Mouse (Mus musculus) c-Kit-positive CD71-negative TER-119-negative erythroid progenitor cells, embryonic 14.5 days (primary cell): ENCODE measurements around the gene Slc6a19.
"Not testable (repeated sequence)": the region's sequence is repeated elsewhere in the genome, so short reads cannot be mapped to it uniquely, and the experiment has no call there.

Source experiments
- DNase-seq: peaks from one replicate; pipeline ENCODE4 v3.0.0-alpha.2; 2013; ENCODE audit warnings: low read depth

The Slc6a19 gene

GRCm38 (mm10) chr13:73704694-73705325 lies at the start of gene Slc6a19:
TSS of gene Slc6a19 (minus strand) at chr13:73704865.
- no peak for DNase-seq

- DNase-seq = no peak
Observed at GRCm38 (mm10) chr13:73751284-73751683, 46.6 kb upstream of the Slc6a19 start.

- no peak for DNase-seq
Observed at GRCm38 (mm10) chr13:73750435-73750834, 45.8 kb upstream of the Slc6a19 start.

- DNase-seq = no peak
Observed at GRCm38 (mm10) chr13:73748663-73749440, 44.2 kb upstream of the Slc6a19 start.

GRCm38 (mm10) chr13:73743662-73744061 lies 39.0 kb upstream of the Slc6a19 start:
- no peak for DNase-seq

GRCm38 (mm10) chr13:73742944-73743343 lies 38.3 kb upstream of the Slc6a19 start:
- no peak for DNase-seq

GRCm38 (mm10) chr13:73740399-73740944 lies 35.8 kb upstream of the Slc6a19 start:
- DNase-seq = not testable (repeated sequence)

GRCm38 (mm10) chr13:73736943-73737342 lies 32.3 kb upstream of the Slc6a19 start:
- no peak for DNase-seq

- DNase-seq = no peak
Observed at GRCm38 (mm10) chr13:73735928-73736327, 31.3 kb upstream of the Slc6a19 start.

- no peak for DNase-seq
Observed at GRCm38 (mm10) chr13:73735270-73735669, 30.6 kb upstream of the Slc6a19 start.

- no peak for DNase-seq
Observed at GRCm38 (mm10) chr13:73734379-73734778, 29.7 kb upstream of the Slc6a19 start.

- no peak for DNase-seq
Observed at GRCm38 (mm10) chr13:73732742-73733700, 28.4 kb upstream of the Slc6a19 start, which contains the start of gene Slc12a7. TSS of gene Slc12a7 (plus strand) at chr13:73733094.

GRCm38 (mm10) chr13:73732235-73732634 lies 27.6 kb upstream of the Slc6a19 start:
- DNase-seq = no peak

GRCm38 (mm10) chr13:73730913-73731312 lies 26.2 kb upstream of the Slc6a19 start:
- DNase-seq = no peak

- DNase-seq = no peak
Observed at GRCm38 (mm10) chr13:73728633-73729032, 24.0 kb upstream of the Slc6a19 start.

- DNase-seq = no peak
Observed at GRCm38 (mm10) chr13:73727621-73728025, 23.0 kb upstream of the Slc6a19 start.

GRCm38 (mm10) chr13:73725315-73725714 lies 20.6 kb upstream of the Slc6a19 start:
- no peak for DNase-seq

GRCm38 (mm10) chr13:73723081-73723668 lies 18.5 kb upstream of the Slc6a19 start:
- DNase-seq = no peak

GRCm38 (mm10) chr13:73720241-73720640 lies 15.6 kb upstream of the Slc6a19 start:
- DNase-seq = no peak

GRCm38 (mm10) chr13:73718225-73718624 lies 13.6 kb upstream of the Slc6a19 start:
- DNase-seq = peak; percentile 73

GRCm38 (mm10) chr13:73714020-73714419 lies 9.4 kb upstream of the Slc6a19 start:
- no peak for DNase-seq

- no peak for DNase-seq
Observed at GRCm38 (mm10) chr13:73713204-73713603, 8.5 kb upstream of the Slc6a19 start.
